Mouse (Mus musculus) hindbrain, embryonic 14.5 days (tissue): ENCODE measurements around the gene Il6ra. TPM values are rescaled to one million over a fixed set of nuclear protein-coding genes. Genes with fewer than 3 reads are reported as not detected.

Source experiments
- ATAC-seq: fragments of 200-750 bp; cut with Nextera tagmentation; 2 replicates; pipeline ENCODE4 v1.8.0; 2017; ENCODE audit warnings: moderate number of reproducible peaks, mild to moderate bottlenecking, moderate TSS enrichment, moderate library complexity; ENCODE audit not compliant: low FRiP score
- DNase-seq: peaks from one replicate; pipeline ENCODE4 v3.0.0-alpha.2; 2015; ENCODE audit warnings: low spot score
- H3K27ac ChIP-seq: fragments of 300-500 bp; sonication (generic); 2 replicates; pipeline ENCODE4 v1.5.1; 2014; ENCODE audit warnings: mild to moderate bottlenecking, moderate library complexity
- H3K27me3 ChIP-seq: fragments of 300-500 bp; sonication (generic); 2 replicates; pipeline ENCODE4 v1.6.1; 2014; ENCODE audit warnings: mild to moderate bottlenecking, low read length, mixed read lengths; ENCODE audit not compliant: control insufficient read depth, insufficient read depth
- H3K36me3 ChIP-seq: fragments of 300-500 bp; sonication (generic); replicated peaks from 2 replicates; pipeline ENCODE4 v1.6.1; 2014; ENCODE audit not compliant: control insufficient read depth, insufficient read depth
- H3K4me1 ChIP-seq: fragments of 300-500 bp; sonication (generic); replicated peaks from 2 replicates; pipeline ENCODE4 v1.6.1; 2014; ENCODE audit warnings: antibody characterized with exemption, low read length, mixed read lengths; ENCODE audit not compliant: control insufficient read depth, insufficient read depth
- H3K4me2 ChIP-seq: fragments of 300-500 bp; sonication (generic); replicated peaks from 2 replicates; pipeline ENCODE4 v1.6.1; 2014; ENCODE audit warnings: mild to moderate bottlenecking, moderate library complexity
- H3K4me3 ChIP-seq: fragments of 300-500 bp; sonication (generic); replicated peaks from 2 replicates; pipeline ENCODE4 v1.5.1; 2014; ENCODE audit warnings: mild to moderate bottlenecking, low read length
- H3K9ac ChIP-seq: fragments of 300-500 bp; sonication (generic); 2 replicates; pipeline ENCODE4 v1.6.1; 2014
- H3K9me3 ChIP-seq: fragments of 300-500 bp; sonication (generic); 2 replicates; pipeline ENCODE4 v1.6.1; 2016; ENCODE audit warnings: low read length; ENCODE audit not compliant: control insufficient read depth
- WGBS: fragments of 180-500 bp; shearing (Covaris S2); extraction: QIAGEN DNeasy Blood & Tissue Kit; methylation state at CpG from one replicate; pipeline ENCODE4 v1.1.7; 2014; 5-methylcytosine and 5-hydroxymethylcytosine counted together
- polyA plus RNA-seq: library from polyadenylated mRNA; unstranded; fragments of >200 nt; fragmentation: Nextera tagmentation; extraction: Ambion mirVana; gene quantifications from 2 replicates; pipeline ENCODE4 v1.2.1, GENCODE M21; 2014

The Il6ra gene
- polyA plus RNA-seq, 1 experiment from 2014 or later = 1.0 TPM

DNA sequence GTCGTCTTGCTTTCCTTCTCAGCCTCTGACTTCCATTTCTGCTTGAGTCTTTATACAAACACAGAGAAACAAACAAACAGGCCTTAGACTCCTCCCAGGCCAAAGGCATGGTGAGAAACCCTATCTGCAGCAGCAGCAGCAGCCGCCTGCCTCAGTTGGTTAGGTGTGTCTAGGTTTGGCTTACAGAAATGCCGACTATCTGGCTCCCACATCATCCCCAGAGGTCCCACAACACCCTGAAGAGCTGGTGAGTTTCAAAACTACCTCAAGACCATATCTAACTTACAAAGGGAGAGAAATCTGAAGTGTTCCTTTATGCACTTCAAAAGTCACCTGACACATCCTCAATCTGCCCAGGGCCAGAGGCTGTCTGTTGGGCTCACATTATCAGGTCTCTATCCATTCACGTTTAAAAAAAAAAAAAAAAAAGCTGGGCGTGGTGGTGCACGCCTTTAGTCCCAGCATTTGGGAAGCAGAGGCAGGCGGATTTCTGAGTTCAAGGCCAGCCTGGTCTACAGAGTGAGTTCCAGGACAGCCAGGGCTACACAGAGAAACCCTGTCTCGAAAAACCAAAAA lies 41.6 kb downstream of the Il6ra start:
- Histone ChIP-seq H3K9ac (no peak overlapping the region), H3K4me3 (no peak overlapping the region), H3K27ac (no peak overlapping the region), H3K27me3 (no peaks in the 10 kb centered on the region), H3K9me3 (no peaks in the 10 kb centered on the region), H3K4me2 (no peak overlapping the region), H3K4me1 (no peaks in the 10 kb centered on the region), H3K36me3 (no peaks in the 10 kb centered on the region)
- ATAC-seq (no peak), DNase-seq (no peak)
- 82% methylated on average over 8 of the region's 8 CpGs for WGBS

DNA sequence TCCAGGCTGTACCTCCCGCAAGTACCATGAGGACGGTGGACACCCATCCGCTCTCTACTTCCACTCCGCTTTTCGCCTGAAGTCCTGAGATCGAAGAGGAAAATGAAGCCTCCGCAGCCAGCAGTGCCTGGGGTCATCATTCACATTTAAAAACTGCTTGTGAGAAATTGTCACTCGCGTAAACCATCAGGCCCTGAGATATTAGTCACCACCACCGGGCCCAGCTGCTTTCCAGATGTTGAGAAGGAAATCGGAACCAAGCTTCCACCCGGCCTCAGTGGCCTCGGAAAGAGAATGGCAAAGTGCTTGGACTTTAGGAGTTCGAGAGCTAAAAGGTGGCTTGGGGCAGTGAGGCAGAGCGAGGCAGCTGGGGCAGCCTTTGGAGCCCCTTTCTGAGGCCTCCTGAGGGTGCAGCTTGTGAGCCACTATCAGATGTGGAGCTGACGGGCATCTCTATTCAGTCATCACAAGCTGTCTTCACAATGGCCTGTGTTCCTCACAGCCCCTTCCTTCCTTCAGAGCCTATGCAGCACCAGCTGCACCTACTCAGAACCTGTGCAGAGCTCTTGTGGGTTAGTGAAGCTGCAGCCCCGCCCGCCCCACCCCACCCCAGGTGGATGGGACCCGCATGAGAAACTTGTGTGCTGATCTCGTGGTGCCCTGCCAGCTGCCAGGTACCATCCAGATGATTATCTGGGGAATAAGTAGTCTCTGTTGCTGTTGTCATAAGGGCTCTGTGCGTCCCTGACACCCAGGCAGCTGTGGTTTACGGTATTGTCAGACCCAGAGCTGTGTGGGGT lies 42.3 kb downstream of the Il6ra start:
- Histone ChIP-seq H3K4me1 (no peaks in the 10 kb centered on the region), H3K27ac (no peak overlapping the region), H3K9me3 (no peaks in the 10 kb centered on the region), H3K27me3 (no peaks in the 10 kb centered on the region), H3K4me3 (no peak overlapping the region), H3K4me2 (no peak overlapping the region), H3K36me3 (no peaks in the 10 kb centered on the region), H3K9ac (no peak overlapping the region)
- WGBS = 72% methylated on average over 22 of the region's 22 CpGs
- ATAC-seq (no peak), DNase-seq (no peak)

DNA sequence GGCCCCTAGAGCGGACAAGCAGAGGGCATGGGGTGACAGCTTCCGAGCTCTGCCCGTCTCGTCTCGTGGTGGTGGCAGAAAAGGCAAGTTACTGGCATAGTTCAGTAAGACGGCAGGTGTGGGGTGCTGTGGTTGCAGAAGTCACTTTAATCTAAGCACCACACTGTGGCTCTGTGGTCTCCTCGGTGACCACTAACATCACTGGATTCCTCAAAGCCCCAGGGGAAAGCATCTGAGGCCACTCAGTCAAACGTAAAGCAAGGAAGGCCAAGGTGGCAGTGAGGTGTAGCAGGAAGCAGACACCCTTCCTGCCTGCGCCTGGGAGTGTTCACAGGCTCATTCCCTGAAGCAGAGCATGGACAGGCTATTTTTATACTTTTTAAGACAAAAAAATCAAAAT lies 43.4 kb downstream of the Il6ra start:
- Histone ChIP-seq H3K4me1 (0 out of 2 replicates have a peak, but pooled peaks cover 6% of the 10 kb centered on the region), H3K27ac (no peak overlapping the region), H3K27me3 (no peaks in the 10 kb centered on the region), H3K4me3 (no peak overlapping the region), H3K9me3 (no peaks in the 10 kb centered on the region), H3K9ac (no peak overlapping the region), H3K4me2 (no peak overlapping the region), H3K36me3 (no peaks in the 10 kb centered on the region)
- ATAC-seq = no peak
- no peak for DNase-seq
- WGBS = 72% methylated on average over 9 of the region's 9 CpGs

DNA sequence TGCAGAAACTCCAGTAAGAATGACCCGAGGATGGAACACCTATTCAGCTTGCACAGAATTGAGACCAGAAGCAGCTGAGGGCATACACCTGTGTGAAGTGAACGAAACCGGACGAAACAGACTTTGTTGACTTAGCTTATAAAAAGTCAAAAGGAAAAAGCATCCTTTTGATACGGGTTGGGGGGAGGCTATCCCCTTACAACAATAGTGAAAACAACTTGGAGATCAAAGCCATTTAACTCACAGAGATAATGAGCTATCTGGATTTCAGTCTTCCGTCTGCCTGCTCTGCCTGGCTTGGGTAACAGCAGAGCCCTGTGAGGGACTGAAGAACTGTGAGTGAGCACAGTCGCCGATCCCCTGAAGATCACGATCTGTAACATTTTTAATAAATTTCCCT lies 44.0 kb downstream of the Il6ra start:
- H3K4me1 ChIP-seq = 0 out of 2 replicates have a peak, but pooled peaks cover 6% of the 10 kb centered on the region
- WGBS = 63% methylated on average over 9 of the region's 9 CpGs
- H3K9me3 ChIP-seq = no peaks in the 10 kb centered on the region
- H3K4me3 ChIP-seq = no peak overlapping the region
- no peak overlapping the region for H3K27ac ChIP-seq
- ATAC-seq = no peak
- DNase-seq = no peak
- no peak overlapping the region for H3K9ac ChIP-seq
- H3K4me2 ChIP-seq = no peak overlapping the region
- no peaks in the 10 kb centered on the region for H3K36me3 ChIP-seq
- no peaks in the 10 kb centered on the region for H3K27me3 ChIP-seq

DNA sequence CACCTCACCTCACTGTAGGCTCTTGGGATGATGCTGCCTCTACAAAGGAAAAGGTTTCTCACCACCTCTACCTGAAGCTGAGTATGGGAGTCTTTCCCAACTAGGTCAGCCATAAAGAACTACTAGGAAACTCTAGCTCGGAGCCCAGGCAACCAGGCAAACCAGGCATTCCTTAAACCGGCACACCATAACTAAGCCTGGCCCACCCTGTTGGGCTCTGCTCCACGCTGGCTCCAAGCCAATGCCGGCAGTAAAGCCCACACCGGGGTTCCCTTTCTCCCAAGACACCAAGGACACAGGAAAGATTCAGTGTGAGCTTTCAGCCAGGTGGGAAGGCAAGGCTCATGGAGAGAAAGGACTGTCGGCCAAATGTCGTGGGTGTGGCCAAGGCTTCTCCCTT lies 44.6 kb downstream of the Il6ra start:
- no peak overlapping the region for H3K4me3 ChIP-seq
- no peaks in the 10 kb centered on the region for H3K36me3 ChIP-seq
- DNase-seq (peak; percentile 63), ATAC-seq (peak; percentile 45; the same call in 1 of the 2 replicates)
- no peak overlapping the region for H3K9ac ChIP-seq
- H3K4me1 ChIP-seq = 0 out of 2 replicates have a peak, but pooled peaks cover 6% of the 10 kb centered on the region
- H3K4me2 ChIP-seq = no peak overlapping the region
- 28% methylated on average over 7 of the region's 7 CpGs for WGBS
- no peaks in the 10 kb centered on the region for H3K9me3 ChIP-seq
- no peaks in the 10 kb centered on the region for H3K27me3 ChIP-seq
- peak overlapping the region; percentile 12; the same call in 1 of the 2 replicates for H3K27ac ChIP-seq

DNA sequence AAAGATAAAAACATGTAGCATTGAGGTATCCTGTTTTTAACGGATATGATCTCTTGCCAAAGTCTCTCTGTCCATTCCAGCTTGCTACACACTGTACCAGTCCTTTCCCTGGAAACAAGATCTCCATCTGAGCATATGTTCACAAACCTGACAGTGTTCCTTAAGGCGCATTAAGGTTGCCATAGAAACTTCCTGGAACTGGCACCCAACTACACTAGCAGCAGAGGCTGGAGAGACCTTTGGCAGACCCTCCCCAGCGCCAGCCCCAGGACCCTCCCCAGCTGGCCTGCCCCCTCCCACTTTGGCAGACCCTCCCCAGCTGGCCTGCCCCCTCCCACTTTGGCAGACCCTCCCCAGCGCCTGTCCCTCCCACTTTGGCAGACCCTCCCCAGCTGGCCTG lies 45.3 kb downstream of the Il6ra start:
- WGBS = 52% methylated on average over 4 of the region's 4 CpGs
- ATAC-seq = peak; percentile 77; the same call in 1 of the 2 replicates
- Histone ChIP-seq H3K4me3 (no peak overlapping the region), H3K9ac (no peak overlapping the region), H3K36me3 (no peaks in the 10 kb centered on the region), H3K27ac (no peak overlapping the region), H3K9me3 (no peaks in the 10 kb centered on the region), H3K27me3 (no peaks in the 10 kb centered on the region), H3K4me2 (no peak overlapping the region), H3K4me1 (0 out of 2 replicates have a peak, but pooled peaks cover 6% of the 10 kb centered on the region)
- DNase-seq = peak; percentile 52

DNA sequence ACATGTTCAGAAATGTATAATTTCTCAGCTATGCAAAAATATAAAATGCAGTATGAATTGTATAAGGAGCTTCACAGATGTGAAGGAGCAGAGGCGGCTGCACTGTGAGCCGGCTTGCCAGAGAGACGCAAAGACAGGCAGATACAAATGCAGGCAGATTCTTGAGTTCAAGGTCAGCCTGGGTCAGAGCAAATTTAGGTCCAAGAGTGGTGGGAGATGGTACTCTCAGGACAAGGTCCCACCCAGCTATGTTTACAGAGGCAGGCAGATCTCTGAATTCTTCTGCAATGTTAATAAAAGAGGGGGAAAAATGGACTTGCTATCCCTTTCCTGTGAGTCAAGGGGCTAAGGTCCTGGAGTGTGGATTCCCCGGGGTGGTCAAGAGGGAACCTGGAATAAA lies 47.2 kb downstream of the Il6ra start:
- 83% methylated on average over 4 of the region's 4 CpGs for WGBS
- ATAC-seq (no peak), DNase-seq (no peak)
- Histone ChIP-seq H3K4me2 (no peak overlapping the region), H3K4me1 (peaks cover 12% of the 10 kb centered on the region), H3K4me3 (no peak overlapping the region), H3K9me3 (no peaks in the 10 kb centered on the region), H3K27ac (no peak overlapping the region), H3K36me3 (no peaks in the 10 kb centered on the region), H3K9ac (no peak overlapping the region), H3K27me3 (no peaks in the 10 kb centered on the region)

DNA sequence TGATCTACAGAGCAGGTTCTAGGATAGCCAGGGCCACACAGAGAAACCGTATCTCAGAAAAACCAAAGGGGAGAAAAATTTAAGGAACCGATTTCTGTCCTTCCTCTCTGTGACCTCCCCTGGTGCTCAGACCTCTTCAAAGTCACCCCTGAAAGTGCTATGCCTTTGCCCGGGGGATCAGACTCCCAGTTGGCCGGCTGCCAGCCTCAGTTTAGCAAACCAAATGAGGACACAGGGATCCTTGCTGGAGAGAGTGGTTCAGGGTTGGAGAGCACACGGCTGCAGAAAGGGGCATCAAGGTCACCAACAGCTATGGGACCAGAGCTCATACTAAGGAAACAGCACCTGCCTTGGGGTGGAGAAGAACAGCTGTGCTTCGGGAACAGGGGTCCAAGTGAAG lies 48.0 kb downstream of the Il6ra start:
- H3K4me1 ChIP-seq = peaks cover 12% of the 10 kb centered on the region
- no peak overlapping the region for H3K4me3 ChIP-seq
- H3K36me3 ChIP-seq = no peaks in the 10 kb centered on the region
- ATAC-seq (no peak), DNase-seq (no peak)
- no peak overlapping the region for H3K9ac ChIP-seq
- H3K27ac ChIP-seq = no peak overlapping the region
- H3K27me3 ChIP-seq = no peaks in the 10 kb centered on the region
- H3K9me3 ChIP-seq = no peaks in the 10 kb centered on the region
- WGBS = 50% methylated on average over 6 of the region's 6 CpGs
- H3K4me2 ChIP-seq = no peak overlapping the region

DNA sequence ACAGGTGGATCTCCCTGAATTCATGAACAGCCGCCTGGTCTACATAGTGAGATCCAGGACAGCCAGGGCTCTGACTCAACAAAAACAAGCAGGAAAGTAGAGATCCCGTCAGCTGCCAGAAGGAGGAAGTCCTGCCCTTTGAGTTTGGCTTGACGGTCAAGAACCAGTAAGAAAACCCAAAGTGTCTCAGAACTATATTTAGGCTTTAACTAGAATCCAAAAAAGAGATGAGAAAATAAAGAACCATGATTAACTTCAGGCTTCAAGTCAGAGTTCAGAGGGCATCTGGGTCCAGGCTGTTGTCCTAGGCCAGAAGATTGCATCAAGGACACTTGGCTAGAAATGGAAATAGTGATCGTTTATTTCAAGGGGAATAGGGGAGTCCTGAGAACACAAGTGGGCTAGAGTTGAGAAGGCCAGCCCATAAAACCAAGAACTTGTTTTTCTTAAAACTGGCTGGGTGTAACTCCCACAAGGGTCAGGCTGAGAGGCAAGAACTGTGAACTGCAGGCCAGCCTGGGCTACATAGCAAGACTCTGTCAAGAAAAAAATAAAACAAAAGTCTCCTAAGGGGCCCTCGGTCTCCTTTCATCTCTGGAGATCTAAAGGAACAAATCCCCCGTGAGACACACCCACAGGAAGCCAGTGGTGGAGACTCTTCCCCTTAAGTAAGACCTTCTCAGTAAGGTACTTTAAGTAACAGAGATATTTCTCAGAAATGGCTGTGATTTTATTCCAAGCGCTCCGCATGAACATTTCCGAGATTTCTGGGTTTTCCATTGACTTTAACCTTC lies 49.1 kb downstream of the Il6ra start:
- Histone ChIP-seq H3K4me3 (no peak overlapping the region), H3K9me3 (no peaks in the 10 kb centered on the region), H3K4me1 (peaks cover 12% of the 10 kb centered on the region), H3K27ac (no peak overlapping the region), H3K27me3 (no peaks in the 10 kb centered on the region), H3K4me2 (no peak overlapping the region), H3K9ac (no peak overlapping the region), H3K36me3 (no peaks in the 10 kb centered on the region)
- no peak for DNase-seq
- WGBS = 84% methylated on average over 9 of the region's 9 CpGs
- no peak for ATAC-seq
